Mouse (Mus musculus): ENCODE measurements at regions not wholly inside any gene's neighbourhood (a gene's known extent, or its start where the extent isn't known, plus 50 kb on each side); places are given as distances from the start of the nearest gene placed in this dataset.

GRCm38 (mm10) chr10:111827246-111827645 is 145.2 kb upstream of the Krr1 start:
- WGBS = 77% methylated on average over 3 of the region's 3 CpGs
- no peak overlapping the region for H3K27ac ChIP-seq (replicated peaks)
- no peaks in the 10 kb centered on the region for H3K9me3 ChIP-seq (replicated peaks)
- H3K27me3 ChIP-seq (replicated peaks) = no peaks in the 10 kb centered on the region
- no peaks in the 10 kb centered on the region for H3K36me3 ChIP-seq
- H3K4me2 ChIP-seq = no peak overlapping the region
- no peak for ATAC-seq (ENCODE audit: low FRiP score)
- no peaks in the 10 kb centered on the region for H3K4me1 ChIP-seq
- H3K9ac ChIP-seq (replicated peaks) = no peak overlapping the region
- no peak overlapping the region for H3K4me3 ChIP-seq (replicated peaks)

- ATAC-seq (ENCODE audit: low FRiP score) = no peak
- no peaks in the 10 kb centered on the region for H3K4me1 ChIP-seq
- no peaks in the 10 kb centered on the region for H3K27me3 ChIP-seq (replicated peaks)
- no peak overlapping the region for H3K4me2 ChIP-seq
- H3K4me3 ChIP-seq (replicated peaks) = no peak overlapping the region
- no peaks in the 10 kb centered on the region for H3K9me3 ChIP-seq (replicated peaks)
- no peak overlapping the region for H3K27ac ChIP-seq (replicated peaks)
- WGBS = 80% methylated on average over 4 of the region's 4 CpGs
- H3K9ac ChIP-seq (replicated peaks) = no peak overlapping the region
- no peaks in the 10 kb centered on the region for H3K36me3 ChIP-seq
Measured at GRCm38 (mm10) chr10:111827930-111828329, 144.5 kb upstream of the Krr1 start.

- no peak overlapping the region for H3K27ac ChIP-seq (replicated peaks)
- H3K4me3 ChIP-seq (replicated peaks) = no peak overlapping the region
- no peak overlapping the region for H3K9ac ChIP-seq (replicated peaks)
- no peaks in the 10 kb centered on the region for H3K27me3 ChIP-seq (replicated peaks)
- no peaks in the 10 kb centered on the region for H3K4me1 ChIP-seq
- no peak for ATAC-seq (ENCODE audit: low FRiP score)
- H3K9me3 ChIP-seq (replicated peaks) = no peaks in the 10 kb centered on the region
- H3K36me3 ChIP-seq = no peaks in the 10 kb centered on the region
- H3K4me2 ChIP-seq = no peak overlapping the region
- 87% methylated on average over 4 of the region's 4 CpGs for WGBS
Measured at GRCm38 (mm10) chr10:111828610-111829009, 143.9 kb upstream of the Krr1 start.

- WGBS = 96% methylated on average over 2 of the region's 2 CpGs
- Histone ChIP-seq H3K9me3 (replicated peaks) (no peaks in the 10 kb centered on the region), H3K27ac (replicated peaks) (no peak overlapping the region), H3K4me2 (no peak overlapping the region), H3K4me1 (no peaks in the 10 kb centered on the region), H3K9ac (replicated peaks) (no peak overlapping the region), H3K27me3 (replicated peaks) (no peaks in the 10 kb centered on the region), H3K36me3 (no peaks in the 10 kb centered on the region), H3K4me3 (replicated peaks) (no peak overlapping the region)
- no peak for ATAC-seq (ENCODE audit: low FRiP score)
Measured at GRCm38 (mm10) chr10:111829291-111829690, 143.2 kb upstream of the Krr1 start.

- Histone ChIP-seq H3K4me1 (no peaks in the 10 kb centered on the region), H3K27ac (replicated peaks) (no peak overlapping the region), H3K9me3 (replicated peaks) (no peaks in the 10 kb centered on the region), H3K4me2 (no peak overlapping the region), H3K36me3 (no peaks in the 10 kb centered on the region), H3K4me3 (replicated peaks) (no peak overlapping the region), H3K9ac (replicated peaks) (no peak overlapping the region), H3K27me3 (replicated peaks) (no peaks in the 10 kb centered on the region)
- ATAC-seq (ENCODE audit: low FRiP score) = no peak
- WGBS = 21% methylated on average over 1 of the region's 1 CpGs
Measured at GRCm38 (mm10) chr10:111831105-111831504, 141.4 kb upstream of the Krr1 start.

- H3K27ac ChIP-seq (replicated peaks) = no peak overlapping the region
- H3K36me3 ChIP-seq = no peaks in the 10 kb centered on the region
- H3K4me1 ChIP-seq = no peaks in the 10 kb centered on the region
- no peaks in the 10 kb centered on the region for H3K9me3 ChIP-seq (replicated peaks)
- no peak overlapping the region for H3K9ac ChIP-seq (replicated peaks)
- 87% methylated on average over 2 of the region's 2 CpGs for WGBS
- no peak overlapping the region for H3K4me2 ChIP-seq
- ATAC-seq (ENCODE audit: low FRiP score) = no peak
- H3K4me3 ChIP-seq (replicated peaks) = no peak overlapping the region
- no peaks in the 10 kb centered on the region for H3K27me3 ChIP-seq (replicated peaks)
Measured at GRCm38 (mm10) chr10:111833611-111834010, 138.9 kb upstream of the Krr1 start.

GRCm38 (mm10) chr10:111834280-111834679 is 138.2 kb upstream of the Krr1 start:
- H3K36me3 ChIP-seq = no peaks in the 10 kb centered on the region
- H3K4me1 ChIP-seq = no peaks in the 10 kb centered on the region
- H3K9me3 ChIP-seq (replicated peaks) = no peaks in the 10 kb centered on the region
- no peak for ATAC-seq (ENCODE audit: low FRiP score)
- H3K27ac ChIP-seq (replicated peaks) = no peak overlapping the region
- H3K27me3 ChIP-seq (replicated peaks) = no peaks in the 10 kb centered on the region
- H3K9ac ChIP-seq (replicated peaks) = no peak overlapping the region
- H3K4me2 ChIP-seq = no peak overlapping the region
- 81% methylated on average over 5 of the region's 5 CpGs for WGBS
- no peak overlapping the region for H3K4me3 ChIP-seq (replicated peaks)

GRCm38 (mm10) chr10:111834925-111835823 is 137.3 kb upstream of the Krr1 start:
- 63% methylated on average over 11 of the region's 11 CpGs for WGBS
- ATAC-seq (ENCODE audit: low FRiP score) = no peak
- Histone ChIP-seq H3K27me3 (replicated peaks) (no peaks in the 10 kb centered on the region), H3K4me1 (no peaks in the 10 kb centered on the region), H3K9me3 (replicated peaks) (no peaks in the 10 kb centered on the region), H3K36me3 (no peaks in the 10 kb centered on the region), H3K4me3 (replicated peaks) (no peak overlapping the region), H3K27ac (replicated peaks) (no peak overlapping the region), H3K9ac (replicated peaks) (no peak overlapping the region), H3K4me2 (no peak overlapping the region)

GRCm38 (mm10) chr10:111836191-111836590 is 136.3 kb upstream of the Krr1 start:
- Histone ChIP-seq H3K27ac (replicated peaks) (no peak overlapping the region), H3K9ac (replicated peaks) (no peak overlapping the region), H3K27me3 (replicated peaks) (no peaks in the 10 kb centered on the region), H3K9me3 (replicated peaks) (no peaks in the 10 kb centered on the region), H3K36me3 (no peaks in the 10 kb centered on the region), H3K4me2 (no peak overlapping the region), H3K4me3 (replicated peaks) (no peak overlapping the region), H3K4me1 (no peaks in the 10 kb centered on the region)
- 31% methylated on average over 5 of the region's 5 CpGs for WGBS
- no peak for ATAC-seq (ENCODE audit: low FRiP score)

GRCm38 (mm10) chr10:111836802-111837201 is 135.7 kb upstream of the Krr1 start:
- Histone ChIP-seq H3K36me3 (no peaks in the 10 kb centered on the region), H3K9ac (replicated peaks) (no peak overlapping the region), H3K4me2 (no peak overlapping the region), H3K4me1 (no peaks in the 10 kb centered on the region), H3K9me3 (replicated peaks) (no peaks in the 10 kb centered on the region), H3K27ac (replicated peaks) (no peak overlapping the region), H3K27me3 (replicated peaks) (no peaks in the 10 kb centered on the region), H3K4me3 (replicated peaks) (no peak overlapping the region)
- ATAC-seq (ENCODE audit: low FRiP score) = no peak
- 88% methylated on average over 4 of the region's 4 CpGs for WGBS

- Histone ChIP-seq H3K4me3 (replicated peaks) (no peak overlapping the region), H3K9ac (replicated peaks) (no peak overlapping the region), H3K27me3 (replicated peaks) (no peaks in the 10 kb centered on the region), H3K27ac (replicated peaks) (no peak overlapping the region), H3K4me2 (no peak overlapping the region), H3K36me3 (no peaks in the 10 kb centered on the region), H3K9me3 (replicated peaks) (no peaks in the 10 kb centered on the region), H3K4me1 (peaks cover 7% of the 10 kb centered on the region; the same call in 1 of the 2 replicates)
- ATAC-seq (ENCODE audit: low FRiP score) = no peak
- 49% methylated on average over 11 of the region's 11 CpGs for WGBS
Measured at GRCm38 (mm10) chr10:111842321-111842775, 130.1 kb upstream of the Krr1 start.

- H3K27ac ChIP-seq (replicated peaks) = no peak overlapping the region
- no peak for ATAC-seq (ENCODE audit: low FRiP score)
Measured at GRCm38 (mm10) chr10:111842896-111843295, 129.6 kb upstream of the Krr1 start.

More at GRCm38 (mm10) chr10:111842896-111843295, 129.6 kb upstream of the Krr1 start:
- Histone ChIP-seq H3K27me3 (replicated peaks) (no peaks in the 10 kb centered on the region), H3K4me3 (replicated peaks) (no peak overlapping the region), H3K4me2 (no peak overlapping the region), H3K9me3 (replicated peaks) (no peaks in the 10 kb centered on the region), H3K36me3 (no peaks in the 10 kb centered on the region), H3K9ac (replicated peaks) (no peak overlapping the region), H3K4me1 (peaks cover 7% of the 10 kb centered on the region; the same call in 1 of the 2 replicates)
- WGBS = 29% methylated on average over 7 of the region's 7 CpGs

Measured in neural tube, embryonic 15.5 days (tissue).